Mouse (Mus musculus) neural tube, embryonic 15.5 days (tissue): Measurements from ENCODE around the gene Svs1. TPM values are rescaled to one million over a fixed set of nuclear protein-coding genes. Genes with fewer than 3 reads are reported as not detected.
A peak's percentile ranks its signal among the peaks of the same experiment; 100 is the strongest.

ENCODE experiments used
- ATAC-seq: fragments of 200-750 bp; cut with Nextera tagmentation; 2 replicates; pipeline ENCODE4 v1.8.0; 2017; ENCODE audit warnings: mild to moderate bottlenecking, moderate TSS enrichment, moderate library complexity; ENCODE audit not compliant: low FRiP score
- H3K27ac ChIP-seq: fragments of 300-500 bp; sonication (generic); replicated peaks from 2 replicates; pipeline ENCODE4 v1.5.1; 2015; ENCODE audit warnings: mild to moderate bottlenecking, inconsistent platforms
- H3K27me3 ChIP-seq: fragments of 300-500 bp; sonication (generic); replicated peaks from 2 replicates; pipeline ENCODE4 v1.6.1; 2015; ENCODE audit warnings: inconsistent platforms
- H3K36me3 ChIP-seq: fragments of 300-500 bp; sonication (generic); 2 replicates; pipeline ENCODE4 v1.6.1; 2015; ENCODE audit warnings: inconsistent platforms
- H3K4me1 ChIP-seq: fragments of 300-500 bp; sonication (generic); 2 replicates; pipeline ENCODE4 v1.6.1; 2015; ENCODE audit warnings: inconsistent platforms
- H3K4me2 ChIP-seq: fragments of 300-500 bp; sonication (generic); 2 replicates; pipeline ENCODE4 v1.6.1; 2015; ENCODE audit warnings: inconsistent platforms, mild to moderate bottlenecking, moderate library complexity
- H3K4me3 ChIP-seq: fragments of 300-500 bp; sonication (generic); replicated peaks from 2 replicates; pipeline ENCODE4 v1.5.1; 2015; ENCODE audit warnings: mild to moderate bottlenecking, inconsistent platforms
- H3K9ac ChIP-seq: fragments of 300-500 bp; sonication (generic); replicated peaks from 2 replicates; pipeline ENCODE4 v1.6.1; 2015; ENCODE audit warnings: mild to moderate bottlenecking, inconsistent platforms
- H3K9me3 ChIP-seq: fragments of 300-500 bp; sonication (generic); replicated peaks from 2 replicates; pipeline ENCODE4 v1.6.1; 2016; ENCODE audit warnings: inconsistent platforms
- WGBS: fragments of 180-500 bp; shearing (Covaris S2); methylation state at CpG from one replicate; pipeline ENCODE4 v1.1.7; 2015; ENCODE audit warnings: mixed read lengths; 5-methylcytosine and 5-hydroxymethylcytosine counted together
- polyA plus RNA-seq: library from polyadenylated mRNA; unstranded; fragments of >200 nt; fragmentation: Nextera tagmentation; extraction: Ambion mirVana; gene quantifications from 2 replicates; pipeline ENCODE4 v1.2.1, GENCODE M21; 2015

Svs1 gene
- polyA plus RNA-seq, 1 experiment from 2014 or later = not detected

GRCm38 (mm10) chr6:48979616-48980015 lies 7.0 kb upstream of the Svs1 start:
- 56% methylated on average over 1 of the region's 1 CpGs for WGBS
- H3K4me3 ChIP-seq = no peak overlapping the region
- no peaks in the 10 kb centered on the region for H3K36me3 ChIP-seq
- no peak overlapping the region for H3K27ac ChIP-seq
- H3K9me3 ChIP-seq = no peaks in the 10 kb centered on the region
- ATAC-seq = no peak
- H3K9ac ChIP-seq = no peak overlapping the region
- H3K4me2 ChIP-seq = no peak overlapping the region
- H3K4me1 ChIP-seq = no peaks in the 10 kb centered on the region
- no peaks in the 10 kb centered on the region for H3K27me3 ChIP-seq

GRCm38 (mm10) chr6:48982305-48982704 lies 4.4 kb upstream of the Svs1 start:
- WGBS = 83% methylated on average over 3 of the region's 3 CpGs
- no peak for ATAC-seq
- H3K27ac ChIP-seq = no peak overlapping the region
- H3K27me3 ChIP-seq = no peaks in the 10 kb centered on the region
- H3K9me3 ChIP-seq = no peaks in the 10 kb centered on the region
- no peaks in the 10 kb centered on the region for H3K4me1 ChIP-seq
- H3K4me3 ChIP-seq = no peak overlapping the region
- no peaks in the 10 kb centered on the region for H3K36me3 ChIP-seq
- H3K9ac ChIP-seq = no peak overlapping the region
- no peak overlapping the region for H3K4me2 ChIP-seq

- no peak overlapping the region for H3K27ac ChIP-seq
- no peaks in the 10 kb centered on the region for H3K27me3 ChIP-seq
- no peaks in the 10 kb centered on the region for H3K9me3 ChIP-seq
- 92% methylated on average over 5 of the region's 5 CpGs for WGBS
- H3K9ac ChIP-seq = no peak overlapping the region
- ATAC-seq = no peak
- no peak overlapping the region for H3K4me3 ChIP-seq
- no peaks in the 10 kb centered on the region for H3K4me1 ChIP-seq
- no peak overlapping the region for H3K4me2 ChIP-seq
- no peaks in the 10 kb centered on the region for H3K36me3 ChIP-seq
Observed at GRCm38 (mm10) chr6:48989971-48990370, 3.3 kb downstream of the Svs1 start.

- no peaks in the 10 kb centered on the region for H3K9me3 ChIP-seq
- WGBS = 87% methylated on average over 4 of the region's 4 CpGs
- ATAC-seq = no peak
Observed at GRCm38 (mm10) chr6:48991991-48992390, 5.3 kb downstream of the Svs1 start.

GRCm38 (mm10) chr6:48998186-48998585 lies 11.5 kb downstream of the Svs1 start:
- WGBS = 69% methylated on average over 6 of the region's 6 CpGs
- Histone ChIP-seq H3K9ac (no peak overlapping the region), H3K4me3 (no peak overlapping the region), H3K9me3 (no peaks in the 10 kb centered on the region), H3K4me1 (no peaks in the 10 kb centered on the region), H3K27ac (no peak overlapping the region), H3K4me2 (no peak overlapping the region), H3K36me3 (no peaks in the 10 kb centered on the region), H3K27me3 (no peaks in the 10 kb centered on the region)
- no peak for ATAC-seq

More at GRCm38 (mm10) chr6:48991991-48992390, 5.3 kb downstream of the Svs1 start:
- no peak overlapping the region for H3K4me3 ChIP-seq
- no peaks in the 10 kb centered on the region for H3K36me3 ChIP-seq
- no peaks in the 10 kb centered on the region for H3K4me1 ChIP-seq
- no peak overlapping the region for H3K9ac ChIP-seq
- no peaks in the 10 kb centered on the region for H3K27me3 ChIP-seq
- H3K27ac ChIP-seq = no peak overlapping the region
- no peak overlapping the region for H3K4me2 ChIP-seq

GRCm38 (mm10) chr6:48998796-48999195 lies 12.1 kb downstream of the Svs1 start:
- H3K9me3 ChIP-seq = no peaks in the 10 kb centered on the region
- no peak overlapping the region for H3K27ac ChIP-seq
- H3K4me2 ChIP-seq = no peak overlapping the region
- no peak overlapping the region for H3K4me3 ChIP-seq
- 93% methylated on average over 4 of the region's 4 CpGs for WGBS
- no peaks in the 10 kb centered on the region for H3K36me3 ChIP-seq
- ATAC-seq = no peak
- no peak overlapping the region for H3K9ac ChIP-seq
- H3K27me3 ChIP-seq = no peaks in the 10 kb centered on the region
- no peaks in the 10 kb centered on the region for H3K4me1 ChIP-seq

GRCm38 (mm10) chr6:49003381-49003780 lies 16.7 kb downstream of the Svs1 start:
- H3K27ac ChIP-seq = no peak overlapping the region
- no peaks in the 10 kb centered on the region for H3K27me3 ChIP-seq
- no peak overlapping the region for H3K9ac ChIP-seq
- no peaks in the 10 kb centered on the region for H3K36me3 ChIP-seq
- 49% methylated on average over 4 of the region's 4 CpGs for WGBS
- no peaks in the 10 kb centered on the region for H3K9me3 ChIP-seq
- ATAC-seq = no peak
- H3K4me2 ChIP-seq = no peak overlapping the region
- H3K4me1 ChIP-seq = peaks cover 4% of the 10 kb centered on the region
- no peak overlapping the region for H3K4me3 ChIP-seq

GRCm38 (mm10) chr6:49007981-49008380 lies 21.3 kb downstream of the Svs1 start:
- ATAC-seq = peak; percentile 53; the same call in 1 of the 2 replicates
- no peaks in the 10 kb centered on the region for H3K36me3 ChIP-seq
- no peaks in the 10 kb centered on the region for H3K9me3 ChIP-seq
- peak overlapping the region; percentile 58 for H3K4me2 ChIP-seq
- peaks cover 13% of the 10 kb centered on the region for H3K4me1 ChIP-seq
- peak overlapping the region; percentile 33 for H3K4me3 ChIP-seq
- peak overlapping the region; percentile 38; the same call in 1 of the 2 replicates for H3K9ac ChIP-seq
- H3K27me3 ChIP-seq = no peaks in the 10 kb centered on the region
- H3K27ac ChIP-seq = no peak overlapping the region
- 1% methylated on average over 9 of the region's 9 CpGs for WGBS

- 22% methylated on average over 13 of the region's 13 CpGs for WGBS
- peak; percentile 47 for ATAC-seq
- Histone ChIP-seq H3K4me1 (peaks cover 13% of the 10 kb centered on the region), H3K27me3 (no peaks in the 10 kb centered on the region), H3K4me3 (peak overlapping the region; percentile 33), H3K36me3 (no peaks in the 10 kb centered on the region), H3K9ac (peak overlapping the region; percentile 38; the same call in 1 of the 2 replicates), H3K9me3 (no peaks in the 10 kb centered on the region), H3K27ac (no peak overlapping the region), H3K4me2 (peak overlapping the region; percentile 58)
Observed at GRCm38 (mm10) chr6:49008420-49009160, 21.9 kb downstream of the Svs1 start.

GRCm38 (mm10) chr6:49009161-49009555 lies 22.5 kb downstream of the Svs1 start:
- Histone ChIP-seq H3K27ac (no peak overlapping the region), H3K4me2 (peak overlapping the region; percentile 58), H3K36me3 (no peaks in the 10 kb centered on the region), H3K4me1 (peaks cover 13% of the 10 kb centered on the region), H3K9ac (no peak overlapping the region), H3K27me3 (no peaks in the 10 kb centered on the region), H3K9me3 (no peaks in the 10 kb centered on the region), H3K4me3 (no peak overlapping the region; the same call in 1 of the 2 replicates)
- peak; percentile 59; the same call in 1 of the 2 replicates for ATAC-seq
- WGBS = 14% methylated on average over 7 of the region's 7 CpGs

- Histone ChIP-seq H3K4me1 (peaks cover 13% of the 10 kb centered on the region), H3K9me3 (no peaks in the 10 kb centered on the region), H3K27me3 (no peaks in the 10 kb centered on the region), H3K4me2 (no peak overlapping the region), H3K4me3 (no peak overlapping the region), H3K27ac (no peak overlapping the region), H3K9ac (no peak overlapping the region), H3K36me3 (no peaks in the 10 kb centered on the region)
- ATAC-seq = no peak
- 94% methylated on average over 1 of the region's 1 CpGs for WGBS
Observed at GRCm38 (mm10) chr6:49009665-49010064, 23.0 kb downstream of the Svs1 start.

GRCm38 (mm10) chr6:49011191-49011590 lies 24.5 kb downstream of the Svs1 start:
- Histone ChIP-seq H3K4me2 (no peak overlapping the region), H3K9me3 (no peaks in the 10 kb centered on the region), H3K4me3 (no peak overlapping the region), H3K9ac (no peak overlapping the region), H3K4me1 (peaks cover 13% of the 10 kb centered on the region), H3K27ac (no peak overlapping the region), H3K27me3 (no peaks in the 10 kb centered on the region), H3K36me3 (no peaks in the 10 kb centered on the region)
- no peak for ATAC-seq
- WGBS = 89% methylated on average over 5 of the region's 5 CpGs
